In the genomic region with DNA sequence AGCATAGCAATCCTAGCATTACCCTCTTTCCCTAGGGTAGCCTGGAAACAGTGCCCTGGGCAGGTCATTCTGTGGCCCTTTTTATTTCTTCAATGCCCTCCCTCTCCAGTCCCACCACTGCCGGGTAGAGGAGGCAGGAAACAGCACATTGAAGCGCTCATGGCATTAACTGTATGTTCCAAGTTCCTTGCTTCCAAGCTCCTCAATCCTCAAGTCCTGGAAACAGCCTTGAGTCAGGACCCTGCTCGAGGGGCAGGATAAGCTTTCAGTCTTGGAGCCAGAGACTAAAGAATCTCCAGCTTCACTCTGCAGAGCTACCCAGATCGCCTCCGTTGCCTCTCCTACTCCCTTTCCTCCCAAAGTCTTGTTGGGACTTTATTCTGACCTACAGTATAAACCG, we compare ENCODE assay signal across 23 mouse cellular contexts. TPM values are rescaled to one million over a fixed set of nuclear protein-coding genes. Genes with fewer than 3 reads are reported as not detected.
"Had no signal": no experiment of that assay in that cellular context is flagged by ENCODE, and none has a peak within 500 bp of the region (broad histone marks: within the 10 kb centered on the region; RNA-seq: fewer than 3 reads in every experiment).

No protein-coding gene starts in this region.

- H3K4me1 ChIP-seq: liver, embryonic 13.5 days; liver, embryonic 15.5 days had no signal

- H3K36me3 ChIP-seq: liver, embryonic 13.5 days; liver, embryonic 15.5 days; midbrain, embryonic 12.5 days; midbrain, embryonic 15.5 days; neural tube, embryonic 12.5 days had no signal

- H3K9me3 ChIP-seq: liver, embryonic 13.5 days; liver, embryonic 15.5 days; midbrain, embryonic 12.5 days; midbrain, embryonic 15.5 days; neural tube, embryonic 12.5 days had no signal

- H3K4me2 ChIP-seq: liver, embryonic 13.5 days; liver, embryonic 15.5 days had no signal

- DNase-seq: liver, embryonic 13.5 days; lung, adult 18-20 months; lung, embryonic 14.5 days; lung, postnatal 10 days; lung, postnatal 4 days; retina, postnatal 1 day; right cerebral cortex, adult 18-20 months; right cerebral cortex, postnatal 25 days; right cerebral cortex, postnatal 4 days; spleen, adult 18-20 months; thymus, adult 18-20 months; thymus, postnatal 14 days; thymus, postnatal 36 days had no signal

- H3K27ac ChIP-seq: liver, embryonic 13.5 days; liver, embryonic 15.5 days; midbrain, embryonic 12.5 days; midbrain, embryonic 15.5 days; neural tube, embryonic 12.5 days had no signal

- H3K9ac ChIP-seq: liver, embryonic 13.5 days; liver, embryonic 15.5 days; lung, embryonic 14.5 days; midbrain, embryonic 15.5 days; neural tube, embryonic 12.5 days had no signal

- H3K4me3 ChIP-seq: liver, embryonic 13.5 days; liver, embryonic 15.5 days; myocyte had no signal

RNA-seq across cellular contexts. Expression of a gene that starts 2.2 kb away (rescaled TPM):
- polyA plus RNA-seq: liver, embryonic 13.5 days; liver, embryonic 15.5 days; lung, embryonic 16.5 days; midbrain, embryonic 15.5 days; myocyte; neural tube, embryonic 14.5 days; stomach, embryonic 14.5 days; stomach, embryonic 16.5 days; thymus, postnatal 0 days had no signal
